Mouse (Mus musculus) cerebellum, adult 2 months (tissue): Measurements from ENCODE around the gene St6galnac3.

Source experiments
- CTCF ChIP-seq: fragments of 200-500 bp; IDR thresholded peaks from 2 replicates; pipeline ENCODE4 v1.5.1; 2011; ENCODE audit warnings: low read depth, mild to moderate bottlenecking, control low read depth, low read length, moderate library complexity, borderline replicate concordance; ENCODE audit not compliant: insufficient read depth
- POLR2A ChIP-seq: fragments of 200-500 bp; IDR thresholded peaks from 2 replicates; pipeline ENCODE4 v1.6.1; 2011; ENCODE audit warnings: low read length, control low read depth, borderline replicate concordance; ENCODE audit not compliant: insufficient read depth

DNA sequence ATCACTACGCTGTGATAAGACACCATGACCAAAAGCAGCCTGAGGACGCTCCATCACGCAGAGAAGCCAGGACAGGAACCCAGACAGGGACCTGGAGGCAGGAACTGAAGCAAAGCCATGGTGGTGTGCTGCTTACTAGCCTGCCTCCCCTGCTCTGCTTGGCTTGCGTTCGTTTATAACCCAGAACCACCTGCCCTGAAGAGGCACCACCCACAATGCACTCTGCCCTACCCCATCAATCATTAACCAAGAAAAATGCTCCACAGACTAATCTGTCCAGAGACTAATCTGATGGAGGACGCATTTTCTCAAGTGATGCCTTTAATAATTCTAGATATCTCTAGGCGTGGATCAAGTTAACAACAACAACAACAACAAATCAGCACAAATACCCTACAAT is 106.0 kb downstream of the St6galnac3 start:
- TF ChIP-seq POLR2A (no peak), CTCF (no peak)
